Mouse (Mus musculus) heart, adult 8-10 months (tissue): Measurements from ENCODE around the gene Eif2b3. TPM values are rescaled to one million over a fixed set of nuclear protein-coding genes. Genes with fewer than 3 reads are reported as not detected.
A peak's percentile ranks its signal among the peaks of the same experiment; 100 is the strongest.

Source experiments
- DNase-seq: peaks from one replicate; pipeline ENCODE4 v3.0.0; 2022; ENCODE audit warnings: low spot score
- total RNA-seq, 4 experiments: library from RNA; stranded (reverse); gene quantifications; 2 replicates each; pipeline ENCODE4 v1.2.4; 2022

Gene Eif2b3
- 10 to 100 TPM; 13.5 to 18.2 (median 15.0) TPM for total RNA-seq

DNA sequence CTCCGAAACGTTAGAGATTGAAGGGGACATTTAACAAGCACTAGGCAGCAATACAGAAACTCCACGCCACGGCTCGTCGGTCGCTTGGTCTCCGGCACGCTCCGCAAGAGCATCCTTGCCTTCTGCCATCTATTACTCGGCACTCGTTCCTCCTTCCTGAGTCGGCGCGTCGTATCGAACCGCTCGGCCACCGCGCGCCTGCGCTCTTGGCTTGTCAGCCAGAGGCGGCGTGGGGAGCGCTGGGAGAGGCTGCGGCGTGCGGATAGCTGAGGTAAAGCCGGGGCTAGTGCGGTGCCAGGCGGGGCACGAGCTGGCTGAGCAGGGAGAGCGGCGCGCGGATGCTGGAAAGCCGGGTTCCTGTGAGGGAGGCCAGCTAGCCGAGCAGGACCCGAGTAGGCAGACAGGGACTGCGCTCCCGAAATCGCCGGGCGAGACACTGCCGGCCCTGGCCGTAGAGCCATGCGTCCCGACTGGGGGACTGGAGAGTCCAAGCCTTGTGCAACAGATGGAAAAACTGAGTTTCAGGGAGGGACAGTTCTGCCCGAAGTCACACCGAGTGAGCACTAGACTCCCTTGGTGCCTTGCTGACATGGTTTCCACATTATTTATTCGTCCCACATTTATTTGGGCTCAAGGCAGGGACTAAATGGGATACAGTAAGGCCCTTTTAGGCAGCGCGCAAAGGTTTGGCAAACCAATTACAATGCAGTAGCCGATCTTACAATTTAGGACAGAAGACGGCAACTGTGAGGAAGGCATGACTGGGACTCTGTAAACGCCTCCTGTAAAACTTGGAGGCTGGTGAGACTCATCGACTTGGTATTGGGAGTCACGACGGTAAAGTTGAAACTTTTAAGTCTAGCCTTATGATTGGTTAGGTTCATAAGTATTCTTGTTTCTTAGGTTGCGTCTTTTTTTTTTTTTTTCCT, at the start of gene Eif2b3:
TSS of gene Eif2b3 (plus strand) at position 197 of the 929 bp plus-strand sequence.
- DNase-seq: peak; percentile 89

DNA sequence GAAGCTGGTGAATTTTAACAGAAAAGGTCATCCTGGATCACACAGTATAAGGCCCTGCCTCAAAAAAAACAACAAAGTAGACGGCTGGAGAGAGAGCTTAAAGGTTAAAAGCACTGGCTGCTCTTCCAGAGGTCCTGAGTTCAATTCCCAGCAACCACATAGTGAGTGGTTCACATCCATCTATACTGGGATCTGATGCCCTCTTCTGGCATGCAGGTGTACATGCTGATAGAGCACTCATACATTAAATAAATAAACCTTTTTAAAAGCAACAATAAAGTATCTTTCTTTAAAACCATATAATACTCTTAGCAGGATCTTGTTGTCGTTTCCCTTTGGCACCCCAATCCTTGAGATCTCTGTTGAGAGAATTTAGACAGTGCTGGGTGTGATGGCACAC, 42.7 kb upstream of the Eif2b3 start:
- no peak for DNase-seq

DNA sequence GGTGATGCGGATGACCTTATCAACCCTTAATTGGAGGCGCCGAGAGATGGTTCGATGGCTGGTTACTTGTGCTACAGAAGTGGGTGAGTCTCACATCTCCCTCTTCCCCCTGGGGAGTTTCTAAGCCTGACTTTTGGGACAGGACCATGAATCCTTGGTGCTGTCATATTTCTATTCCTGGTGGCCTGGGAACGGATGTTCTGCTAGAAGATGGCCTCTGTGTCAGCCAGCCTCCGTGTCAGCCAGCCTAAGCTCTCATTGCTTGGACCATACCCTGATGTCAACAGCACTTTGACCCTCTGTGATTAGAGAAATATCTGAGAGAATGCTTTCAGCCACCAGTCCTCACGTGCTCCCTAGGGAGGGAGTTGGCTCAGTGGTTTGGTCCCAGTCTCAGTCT, 33.5 kb upstream of the Eif2b3 start:
- DNase-seq: no peak

DNA sequence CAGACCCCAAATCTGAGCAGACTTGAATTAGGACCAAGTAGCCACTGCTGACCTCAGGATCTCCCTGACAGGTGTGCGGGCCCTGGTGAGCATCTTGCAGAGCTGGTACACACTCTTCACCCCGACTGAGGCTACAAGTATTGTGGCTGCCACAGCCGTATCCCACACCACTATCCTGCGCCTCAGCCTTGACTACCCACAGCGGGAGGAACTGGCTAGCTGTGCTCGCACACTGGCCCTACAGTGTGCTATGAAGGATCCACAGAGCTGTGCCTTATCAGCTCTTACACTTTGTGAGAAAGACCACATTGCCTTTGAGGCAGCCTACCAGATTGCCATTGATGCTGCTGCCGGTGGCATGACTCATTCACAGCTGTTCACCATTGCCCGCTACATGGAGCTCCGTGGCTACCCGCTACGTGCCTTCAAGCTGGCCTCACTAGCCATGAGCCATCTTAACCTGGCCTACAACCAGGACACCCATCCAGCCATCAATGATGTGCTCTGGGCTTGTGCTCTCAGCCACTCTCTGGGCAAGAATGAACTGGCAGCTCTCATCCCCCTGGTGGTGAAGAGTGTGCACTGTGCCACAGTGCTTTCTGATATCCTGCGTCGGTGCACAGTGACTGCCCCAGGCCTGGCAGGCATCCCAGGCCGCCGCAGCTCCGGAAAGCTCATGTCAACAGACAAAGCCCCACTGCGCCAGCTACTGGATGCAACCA, 32.6 kb upstream of the Eif2b3 start:
- peak; percentile 41 for DNase-seq

DNA sequence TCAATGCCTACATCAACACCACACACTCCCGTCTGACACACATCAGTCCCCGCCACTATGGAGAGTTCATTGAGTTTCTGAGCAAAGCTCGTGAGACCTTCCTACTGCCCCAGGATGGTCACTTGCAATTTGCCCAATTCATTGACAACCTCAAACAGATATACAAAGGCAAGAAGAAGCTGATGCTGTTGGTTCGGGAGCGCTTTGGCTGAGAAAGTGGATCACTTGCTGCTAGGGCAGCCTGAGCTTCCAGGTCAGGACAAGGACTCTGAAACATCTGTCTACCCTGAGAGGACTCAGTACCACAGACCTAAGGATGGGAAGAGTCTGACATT, 32.1 kb upstream of the Eif2b3 start:
- DNase-seq: no peak

DNA sequence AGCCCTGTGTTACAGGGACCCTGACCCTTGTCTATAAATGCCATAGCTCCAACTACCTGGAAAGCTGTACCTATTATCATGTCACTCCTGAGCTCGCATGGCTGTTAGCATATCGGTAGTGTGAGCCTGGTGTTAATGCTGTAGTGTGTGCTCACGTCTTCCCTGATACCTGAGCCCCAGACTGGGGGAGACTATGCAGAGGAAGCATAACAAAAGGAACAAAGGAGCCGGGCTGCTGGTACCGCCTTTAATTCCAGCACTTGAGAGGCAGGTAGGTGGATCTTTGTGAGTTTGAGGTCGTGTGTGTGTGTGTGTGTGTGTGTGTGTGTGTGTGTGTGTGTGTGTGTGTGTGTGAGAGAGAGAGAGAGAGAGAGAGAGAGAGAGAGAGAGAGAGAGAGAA, 29.5 kb upstream of the Eif2b3 start:
- no peak for DNase-seq

DNA sequence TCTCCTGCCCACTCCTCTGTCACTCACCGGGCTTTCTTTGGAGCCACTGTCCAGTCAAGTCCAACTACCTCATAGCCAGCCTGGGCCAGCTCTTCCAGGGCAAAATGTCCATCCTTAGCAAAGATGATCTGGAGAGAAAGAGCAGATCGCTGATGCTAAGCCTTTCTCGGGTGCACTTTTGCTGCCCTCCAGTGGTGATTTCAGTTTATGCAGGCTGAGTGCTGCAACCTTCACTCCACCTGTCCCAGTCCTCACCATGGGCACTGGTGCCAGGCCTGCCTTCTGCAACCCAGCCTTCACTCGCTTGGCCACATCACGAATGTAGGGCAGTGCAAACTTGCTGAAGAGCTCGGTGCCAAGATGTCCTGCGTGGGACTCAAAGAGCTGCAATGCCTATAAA, 27.8 kb upstream of the Eif2b3 start:
- peak; percentile 76 for DNase-seq

DNA sequence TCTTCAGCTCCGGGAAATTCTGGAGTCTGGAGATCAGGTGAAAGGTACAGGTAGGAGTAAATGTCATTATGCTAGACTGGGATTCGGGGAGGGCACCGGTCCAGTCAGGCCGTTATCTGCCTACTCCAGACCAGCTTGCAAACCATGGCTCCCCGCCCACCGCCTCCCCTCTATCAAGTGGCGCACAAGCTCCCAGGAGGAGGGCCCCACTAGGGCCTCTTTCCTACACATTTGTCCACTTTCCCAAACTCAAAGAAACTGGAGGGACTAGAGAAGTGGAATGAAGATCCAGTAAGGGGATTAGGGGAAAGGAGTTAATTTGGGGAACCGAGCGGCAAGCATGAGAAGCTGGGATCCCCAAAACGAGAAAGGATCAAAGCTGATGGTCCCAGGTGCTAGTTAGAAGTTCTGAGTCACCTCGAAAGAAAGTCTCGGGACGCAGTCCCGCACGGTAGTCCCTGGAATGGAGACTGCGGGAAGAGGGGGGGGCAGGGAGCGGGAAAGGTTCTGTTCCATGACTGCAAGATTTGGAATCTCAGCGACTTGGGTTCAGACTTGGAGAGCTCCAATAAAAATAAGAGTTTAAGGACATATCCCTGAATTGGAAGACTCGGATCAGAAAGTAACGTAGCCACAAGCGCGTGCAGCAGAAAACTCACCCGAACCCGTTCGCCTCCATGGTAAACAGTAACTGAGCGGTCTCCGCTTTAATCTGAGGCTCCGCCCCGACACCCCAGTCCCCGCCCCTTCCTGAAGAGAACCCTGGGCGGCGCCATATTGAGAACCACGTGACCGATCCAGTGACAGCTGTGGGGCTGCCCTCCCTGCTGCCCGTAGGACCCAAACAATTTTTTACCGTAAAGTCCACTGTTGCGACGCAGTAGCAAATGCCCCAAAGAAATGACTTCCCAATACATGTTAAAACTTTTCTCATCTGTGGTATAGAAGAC, 25.3 kb upstream of the Eif2b3 start, which contains the start of gene Urod:
TSS of gene Urod (minus strand) at position 742 of the 950 bp plus-strand sequence.
- peak; percentile 96 for DNase-seq

DNA sequence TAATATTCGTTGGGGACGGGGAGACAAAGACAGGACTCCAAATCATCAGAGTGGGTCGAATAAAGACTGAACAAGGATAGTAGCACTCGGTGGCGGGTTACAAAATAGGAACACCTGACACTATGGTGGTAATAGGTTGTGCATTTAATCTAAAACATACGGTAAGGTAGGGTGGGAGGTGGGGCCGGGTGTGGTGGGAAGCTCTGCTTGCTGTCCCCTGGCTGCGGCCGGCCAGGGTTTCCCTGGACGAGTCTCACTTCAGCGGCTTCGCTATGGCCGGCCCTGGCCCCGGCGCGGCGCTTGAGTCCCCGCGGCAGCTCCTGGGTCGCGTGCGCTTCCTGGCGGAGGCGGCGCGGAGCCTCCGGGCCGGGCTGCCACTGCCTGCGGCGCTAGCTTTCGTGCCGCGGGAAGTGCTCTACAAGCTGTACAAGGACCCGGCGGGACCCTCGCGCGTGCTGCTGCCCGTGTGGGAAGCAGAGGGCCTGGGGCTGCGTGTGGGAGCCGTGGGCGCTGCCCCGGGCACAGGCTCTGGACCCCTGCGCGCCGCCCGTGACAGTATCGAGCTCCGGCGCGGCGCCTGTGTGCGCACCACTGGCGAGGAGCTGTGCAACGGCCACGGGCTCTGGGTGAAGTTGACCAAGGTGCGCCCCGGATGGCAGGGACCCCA, 23.9 kb upstream of the Eif2b3 start, which contains the start of gene Hectd3:
TSS of gene Hectd3 (plus strand) at position 187 of the 667 bp plus-strand sequence.
- DNase-seq: peak; percentile 71

DNA sequence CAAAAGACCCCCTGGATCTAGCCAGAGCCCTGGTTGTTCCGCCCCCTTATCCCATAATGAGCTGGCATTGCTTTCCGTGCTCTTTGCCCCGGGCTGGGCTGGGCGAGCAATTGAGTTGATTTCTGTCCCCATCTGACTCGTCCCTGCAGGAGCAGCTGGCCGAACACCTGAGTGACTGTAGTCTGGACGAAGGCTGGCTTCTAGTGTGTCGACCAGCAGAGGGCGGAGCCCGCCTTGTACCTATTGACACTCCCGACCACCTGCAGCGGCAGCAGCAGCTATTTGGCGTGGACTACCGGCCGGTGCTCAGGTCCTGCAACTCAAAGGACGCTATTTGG, 23.4 kb upstream of the Eif2b3 start:
- peak; percentile 28 for DNase-seq

DNA sequence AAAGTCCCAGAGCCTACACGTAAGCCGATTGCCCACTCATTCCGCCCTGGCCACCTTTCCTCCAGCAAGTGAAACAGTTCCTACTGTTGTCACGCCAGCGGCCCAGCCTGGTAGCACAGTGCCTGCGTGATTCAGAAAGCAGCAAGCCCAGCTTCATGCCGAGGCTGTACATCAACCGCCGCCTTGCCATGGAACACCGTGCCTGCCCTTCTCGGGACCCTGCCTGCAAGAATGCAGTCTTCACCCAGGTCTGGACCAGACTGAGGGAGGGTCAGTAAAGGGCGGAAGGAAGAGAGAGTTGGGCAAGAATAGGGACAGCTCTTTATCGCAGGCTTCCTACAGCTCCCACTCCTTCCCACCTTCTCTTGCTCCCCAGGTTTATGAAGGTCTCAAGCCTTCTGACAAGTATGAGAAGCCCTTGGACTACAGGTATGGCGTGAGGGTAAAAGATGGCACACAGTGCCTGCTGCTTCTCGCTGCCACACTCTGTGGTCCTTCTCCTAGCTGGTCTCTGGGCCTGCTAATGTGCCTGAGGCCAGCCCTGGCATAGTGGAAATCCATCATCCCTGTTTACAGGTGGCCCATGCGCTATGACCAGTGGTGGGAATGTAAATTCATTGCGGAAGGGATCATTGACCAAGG, 19.6 kb upstream of the Eif2b3 start:
- DNase-seq: no peak

DNA sequence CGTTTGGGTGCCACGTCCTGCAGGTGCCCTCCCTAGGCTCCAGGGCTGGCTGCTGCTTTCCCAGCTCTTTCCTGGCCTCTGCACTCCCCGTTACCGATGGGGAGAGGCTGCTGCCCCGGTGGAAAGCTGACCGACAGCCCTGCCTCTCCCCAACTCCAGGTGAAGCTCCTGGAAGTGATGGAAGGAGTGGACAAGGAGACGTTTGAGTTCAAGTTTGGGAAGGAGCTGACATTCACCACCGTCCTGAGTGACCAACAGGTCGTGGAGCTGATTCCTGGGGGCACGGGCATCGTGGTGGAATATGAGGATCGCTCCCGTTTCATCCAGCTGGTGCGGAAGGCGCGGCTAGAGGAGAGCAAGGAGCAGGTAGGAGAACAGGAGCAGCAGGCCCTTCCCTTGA, 17.2 kb upstream of the Eif2b3 start:
- DNase-seq: no peak

DNA sequence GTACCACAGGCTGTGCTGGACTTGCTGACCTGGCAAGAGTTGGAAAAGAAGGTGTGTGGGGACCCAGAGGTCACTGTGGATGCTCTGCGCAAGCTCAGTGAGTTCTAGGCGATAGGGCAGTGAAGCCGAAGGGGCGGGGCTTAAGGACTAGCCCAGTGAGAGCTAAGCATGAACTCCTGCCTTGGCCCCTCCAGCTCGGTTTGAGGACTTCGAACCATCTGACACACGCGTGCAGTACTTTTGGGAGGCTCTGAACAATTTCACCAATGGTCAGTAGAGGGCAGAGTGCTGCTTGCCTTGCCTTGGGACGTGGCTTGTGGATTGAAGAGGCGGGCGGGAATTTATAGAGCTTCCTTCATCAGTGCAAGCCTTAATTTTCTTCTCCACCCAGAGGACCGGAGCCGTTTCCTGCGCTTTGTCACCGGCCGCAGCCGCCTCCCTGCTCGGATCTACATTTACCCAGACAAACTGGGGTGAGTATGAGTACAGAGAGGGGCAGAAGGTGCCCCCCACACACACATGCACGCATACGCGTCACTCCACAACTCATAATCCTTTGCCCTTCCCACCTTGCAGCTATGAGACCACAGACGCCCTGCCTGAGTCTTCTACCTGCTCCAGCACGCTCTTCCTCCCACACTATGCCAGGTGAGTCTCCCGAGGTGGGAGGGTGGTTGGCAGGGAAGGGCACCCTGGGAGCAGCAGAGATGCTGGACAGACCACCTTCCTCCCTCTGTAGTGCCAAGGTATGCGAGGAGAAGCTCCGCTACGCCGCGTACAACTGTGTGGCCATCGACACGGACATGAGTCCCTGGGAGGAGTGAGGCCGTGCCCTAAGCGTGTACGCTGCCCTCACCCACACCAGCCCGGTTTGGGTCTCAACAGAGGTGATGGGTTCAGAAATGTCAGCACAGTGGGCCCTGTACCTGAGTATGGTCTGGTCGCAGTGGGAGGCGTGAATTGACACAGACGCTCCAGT, 16.4 kb upstream of the Eif2b3 start:
- peak; percentile 68 for DNase-seq

DNA sequence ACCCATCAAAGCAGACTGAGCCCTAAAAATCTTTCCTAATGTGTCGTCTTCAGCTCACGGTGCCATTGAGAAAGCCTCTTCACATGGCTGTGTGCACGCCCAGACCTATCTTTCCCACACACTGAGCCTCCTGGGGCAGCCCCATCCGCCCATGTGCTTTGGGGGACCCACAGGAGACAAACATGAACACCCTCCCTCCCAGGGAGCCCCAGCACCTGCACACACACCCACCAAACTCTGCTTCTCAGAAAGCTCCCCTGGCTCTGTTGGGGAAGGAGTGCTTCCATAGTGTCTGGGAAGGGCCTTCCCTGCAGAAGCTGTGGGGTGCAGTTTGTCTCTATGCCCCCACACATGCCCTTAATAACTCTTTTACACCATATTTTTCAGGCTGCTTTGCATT, 14.6 kb upstream of the Eif2b3 start:
- DNase-seq: no peak

DNA sequence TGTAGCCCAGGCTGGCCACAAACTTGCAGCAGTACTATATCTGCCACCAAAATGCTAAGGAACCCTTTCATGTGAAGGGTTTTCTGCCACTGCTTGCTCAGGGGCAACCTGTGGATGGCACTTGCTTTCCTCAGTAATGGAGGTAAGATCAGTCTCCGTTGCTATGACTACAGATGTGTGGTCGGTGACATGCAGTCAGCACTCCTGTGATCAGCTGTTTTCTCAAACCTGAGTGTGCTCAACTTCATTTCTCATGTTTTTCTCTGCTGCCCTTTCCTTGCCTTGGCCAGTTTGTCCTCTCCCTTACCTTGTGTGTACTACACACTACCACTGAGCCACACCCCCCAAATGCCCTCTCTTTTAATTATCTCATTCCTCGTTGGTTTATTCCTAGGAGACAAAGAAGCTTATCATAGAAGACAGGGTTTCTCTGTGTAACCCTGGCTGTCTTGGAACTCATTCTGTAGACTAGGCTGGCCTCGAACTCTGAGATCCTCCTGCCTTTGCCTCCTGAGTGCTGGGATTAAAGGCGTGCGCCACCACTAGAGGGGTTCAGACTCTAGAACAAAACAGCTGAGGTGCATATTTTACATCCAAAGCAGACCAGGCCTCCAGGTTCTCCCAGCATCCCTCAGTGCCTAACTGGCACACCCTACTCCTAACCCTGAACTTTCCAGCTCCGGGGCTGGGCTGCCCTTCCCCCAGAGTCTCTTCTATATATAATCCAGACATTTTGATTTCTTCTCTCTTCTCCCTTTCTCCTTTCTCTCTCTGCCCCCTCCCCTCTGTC, 13.4 kb upstream of the Eif2b3 start:
- DNase-seq: no peak

DNA sequence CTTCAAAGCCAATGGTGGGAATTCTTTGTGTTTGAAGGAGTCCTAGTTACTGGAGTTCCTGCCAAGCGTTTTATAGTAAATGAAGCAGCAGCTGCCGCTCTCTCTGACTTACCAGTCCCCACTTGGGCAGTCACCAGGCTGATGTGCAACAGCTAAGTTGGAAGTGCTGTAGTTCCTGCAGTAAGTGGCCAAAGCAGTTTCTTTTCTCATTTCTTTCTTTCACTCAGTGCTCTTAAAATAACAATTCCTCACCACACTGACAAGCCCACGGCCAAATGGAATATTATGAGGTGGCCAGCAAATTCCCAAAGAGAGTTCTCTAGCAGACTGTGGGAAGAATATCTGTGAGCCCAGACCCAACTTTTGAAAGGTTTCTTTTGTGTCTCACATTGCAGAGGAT, 12.1 kb upstream of the Eif2b3 start:
- no peak for DNase-seq

DNA sequence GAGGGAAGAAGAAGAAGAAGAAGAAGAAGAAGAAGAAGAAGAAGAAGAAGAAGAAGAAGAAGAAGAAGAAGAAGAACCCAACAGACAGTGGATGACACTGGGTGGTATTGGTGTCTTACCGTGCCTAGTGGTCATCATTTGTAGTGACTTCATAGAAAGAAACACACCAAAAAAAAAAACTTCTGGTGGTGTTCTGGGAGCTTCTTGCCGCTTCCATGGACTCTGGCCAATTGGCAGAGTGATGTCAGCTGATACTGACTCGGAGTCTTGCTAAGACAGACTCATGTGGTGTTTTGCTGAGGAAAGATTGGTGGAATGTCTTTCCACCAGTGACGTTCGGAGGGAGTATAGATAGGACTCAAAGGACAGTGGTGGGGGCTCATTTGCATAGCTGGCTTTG, 9.0 kb upstream of the Eif2b3 start:
- DNase-seq: no peak

DNA sequence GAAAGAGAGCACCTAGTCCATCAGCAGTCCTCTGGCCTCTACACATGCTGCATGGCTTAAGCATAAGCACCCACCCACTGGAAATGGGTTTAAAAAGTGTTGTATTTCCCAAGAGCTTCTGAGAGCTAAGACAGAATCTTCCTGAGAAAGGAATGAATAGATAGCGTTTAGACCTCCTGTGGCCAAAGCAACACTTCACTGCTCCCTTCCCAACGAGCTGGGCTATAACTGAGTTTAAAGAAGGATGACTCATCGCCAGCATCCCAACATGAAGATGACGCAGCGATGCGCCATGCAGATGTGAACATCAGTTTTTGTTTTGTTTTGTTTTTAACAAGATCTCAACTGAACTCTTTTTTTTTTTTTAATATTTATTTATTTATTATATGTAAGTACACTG, 5.6 kb upstream of the Eif2b3 start:
- no peak for DNase-seq
